Mouse (Mus musculus) C2C12 (cell line): Measurements from ENCODE around the gene Ccz1.
A peak's percentile ranks its signal among the peaks of the same experiment; 100 is the strongest.

Source experiments
- CEBPB ChIP-seq: IDR thresholded peaks from one replicate; pipeline ENCODE4 v1.6.1; 2011; ENCODE audit warnings: low read depth, mild to moderate bottlenecking, control low read depth, moderate library complexity
- CTCF ChIP-seq: IDR thresholded peaks from one replicate; pipeline ENCODE4 v1.5.1; 2011; ENCODE audit not compliant: control insufficient read depth, insufficient read depth, insufficient read length
- FOSL1 ChIP-seq: IDR thresholded peaks from one replicate; pipeline ENCODE4 v1.8.0; 2011; ENCODE audit warnings: mild to moderate bottlenecking, low read length; ENCODE audit not compliant: poor library complexity, insufficient read depth, severe bottlenecking
- MAX ChIP-seq: IDR thresholded peaks from one replicate; pipeline ENCODE4 v1.6.1; 2011; ENCODE audit warnings: mild to moderate bottlenecking, control low read depth
- MYOD1 ChIP-seq: IDR thresholded peaks from one replicate; pipeline ENCODE4 v1.6.1; 2011; ENCODE audit warnings: low read depth; ENCODE audit not compliant: control insufficient read depth, insufficient read length
- USF1 ChIP-seq: IDR thresholded peaks from one replicate; pipeline ENCODE4 v1.6.1; 2011; ENCODE audit warnings: low read depth, mild to moderate bottlenecking, control low read depth, moderate library complexity

DNA sequence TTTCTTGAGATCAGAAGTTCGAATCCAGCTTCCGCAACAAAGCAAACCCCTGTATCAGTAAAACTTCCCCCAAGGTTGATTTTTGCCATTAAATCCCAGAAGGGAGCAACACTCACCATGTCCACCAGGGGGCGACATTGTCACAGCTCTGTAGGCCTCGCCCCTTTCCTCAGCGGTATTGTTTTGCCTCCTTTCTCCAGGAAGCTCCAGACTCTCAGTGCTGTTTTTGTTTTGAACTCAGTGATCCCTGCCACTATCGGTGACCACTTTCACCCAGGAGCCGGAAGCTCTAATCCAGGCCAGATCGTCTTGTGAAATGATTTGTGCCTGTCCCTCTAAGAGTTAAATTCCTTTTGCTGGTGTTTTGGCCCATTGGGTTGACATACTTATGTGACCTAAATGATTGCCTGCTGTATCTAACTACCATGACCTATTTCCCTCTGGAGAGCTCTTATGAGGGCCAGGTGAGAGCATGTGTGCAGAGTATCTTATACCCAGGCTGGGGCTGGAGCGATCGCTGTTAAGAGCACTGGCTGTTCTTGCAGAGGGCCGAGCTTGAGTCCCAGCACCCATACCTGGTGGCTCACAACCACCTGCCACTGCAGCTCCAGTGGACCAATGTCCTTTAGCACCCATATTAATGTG lies 26.2 kb upstream of the Ccz1 start:
- TF ChIP-seq FOSL1: no peak
- TF ChIP-seq CTCF: peak; percentile 80
- no peak for TF ChIP-seq USF1
- TF ChIP-seq MAX: no peak
- no peak for TF ChIP-seq CEBPB
- no peak for TF ChIP-seq MYOD1
